Mouse (Mus musculus): ENCODE results near the gene Cfap73. TPM values are rescaled to one million over a fixed set of nuclear protein-coding genes. Genes with fewer than 3 reads are reported as not detected.
A peak's percentile ranks its signal among the peaks of the same experiment; 100 is the strongest.

Gene Cfap73
- total RNA-seq, 2 experiments from 2014 or later = not detected

- peak; percentile 100 for DNase-seq
Observed at GRCm38 (mm10) chr5:120612822-120613604, 21.0 kb downstream of the Cfap73 start.

- peak; percentile 93 for DNase-seq
Observed at GRCm38 (mm10) chr5:120612442-120612821, 21.6 kb downstream of the Cfap73 start, which contains the start of the genes Rita1 and Ddx54. TSS of gene Rita1 (minus strand) at chr5:120612589. TSS of gene Ddx54 (plus strand) at chr5:120612739.

- DNase-seq = no peak
Observed at GRCm38 (mm10) chr5:120611416-120611815, 22.6 kb downstream of the Cfap73 start.

- no peak for DNase-seq
Observed at GRCm38 (mm10) chr5:120610906-120611305, 23.1 kb downstream of the Cfap73 start.

- DNase-seq = no peak
Observed at GRCm38 (mm10) chr5:120609246-120609775, 24.7 kb downstream of the Cfap73 start.

GRCm38 (mm10) chr5:120607335-120607734 is 26.7 kb downstream of the Cfap73 start:
- DNase-seq = no peak

- DNase-seq = no peak
Observed at GRCm38 (mm10) chr5:120606590-120607200, 27.3 kb downstream of the Cfap73 start.

GRCm38 (mm10) chr5:120605688-120606087 is 28.3 kb downstream of the Cfap73 start:
- peak; percentile 77 for DNase-seq

GRCm38 (mm10) chr5:120605241-120605661 is 28.8 kb downstream of the Cfap73 start:
- no peak for DNase-seq

GRCm38 (mm10) chr5:120604839-120605238 is 29.2 kb downstream of the Cfap73 start:
- DNase-seq = peak; percentile 63

- DNase-seq = no peak
Observed at GRCm38 (mm10) chr5:120603515-120603914, 30.5 kb downstream of the Cfap73 start.

- no peak for DNase-seq
Observed at GRCm38 (mm10) chr5:120602210-120602609, 31.8 kb downstream of the Cfap73 start.

- DNase-seq = no peak
Observed at GRCm38 (mm10) chr5:120600946-120601668, 32.9 kb downstream of the Cfap73 start.

- DNase-seq = no peak
Observed at GRCm38 (mm10) chr5:120599625-120600024, 34.4 kb downstream of the Cfap73 start.

GRCm38 (mm10) chr5:120594485-120594884 is 39.5 kb downstream of the Cfap73 start:
- DNase-seq = no peak

GRCm38 (mm10) chr5:120592141-120592540 is 41.9 kb downstream of the Cfap73 start:
- no peak for DNase-seq

GRCm38 (mm10) chr5:120590356-120591010 is 43.6 kb downstream of the Cfap73 start:
- DNase-seq = no peak

- DNase-seq = peak; percentile 99
Observed at GRCm38 (mm10) chr5:120588569-120589094, 45.4 kb downstream of the Cfap73 start, which contains the start of the genes Tpcn1 and Iqcd. TSS of gene Tpcn1 (minus strand) at chr5:120588673. TSS of gene Iqcd (plus strand) at chr5:120589016.

- peak; percentile 53 for DNase-seq
Observed at GRCm38 (mm10) chr5:120587940-120588568, 46.0 kb downstream of the Cfap73 start.

- DNase-seq = no peak
Observed at GRCm38 (mm10) chr5:120587616-120587926, 46.5 kb downstream of the Cfap73 start.

All from gastrocnemius, postnatal 25 days (tissue).